Mouse (Mus musculus) CH12.LX (cell line): ENCODE measurements at regions not wholly inside any gene's neighbourhood (a gene's known extent, or its start where the extent isn't known, plus 50 kb on each side); places are given as distances from the start of the nearest gene placed in this dataset.

Source experiments
- DNase-seq: peaks from one replicate; pipeline ENCODE4 v3.0.0-alpha.2; 2013; ENCODE audit errors: extremely low read depth
- H3K27ac ChIP-seq: 2 replicates; pipeline ENCODE4 v1.5.1; 2012; ENCODE audit warnings: low read depth, mild to moderate bottlenecking, control low read depth, moderate library complexity; ENCODE audit not compliant: insufficient read depth
- H3K27me3 ChIP-seq: replicated peaks from 2 replicates; pipeline ENCODE3; 2012; ENCODE audit warnings: inconsistent platforms
- H3K36me3 ChIP-seq, 2 experiments: replicated peaks in 1 of 2; 2 replicates each; pipeline versions ENCODE3 to v1.6.1; 2012; ENCODE audit warnings: inconsistent platforms in 1 of 2, low read length in 1 of 2, mild to moderate bottlenecking in 1 of 2, mixed read lengths in 1 of 2, moderate library complexity in 1 of 2; ENCODE audit not compliant: control insufficient read depth in 1 of 2, insufficient read depth in 1 of 2
- H3K4me1 ChIP-seq, 2 experiments: 2 replicates each; pipeline ENCODE4 v1.6.1; 2012; ENCODE audit warnings: inconsistent platforms in 1 of 2, moderate library complexity in 1 of 2; ENCODE audit not compliant: insufficient read depth in 2 of 2, control insufficient read depth in 1 of 2
- H3K4me2 ChIP-seq: 2 replicates; pipeline ENCODE4 v1.6.1; 2012; ENCODE audit warnings: low read depth, mild to moderate bottlenecking, control low read depth; ENCODE audit not compliant: poor library complexity, insufficient read depth, severe bottlenecking
- H3K4me3 ChIP-seq, 3 experiments: fragments of 150-350 bp in 1 of 3; sonication (generic) in 1 of 3; replicated peaks in 1 of 3; 2 replicates each; pipeline versions ENCODE3 to v1.5.1; 2011 to 2012; ENCODE audit warnings: low read depth in 2 of 3, low read length in 2 of 3, mild to moderate bottlenecking in 2 of 3, moderate library complexity in 2 of 3, control low read depth in 1 of 3, improper control_type of control experiment in 1 of 3, inconsistent platforms in 1 of 3, mixed read lengths in 1 of 3; ENCODE audit not compliant: poor library complexity in 1 of 3
- H3K79me2 ChIP-seq: replicated peaks from 2 replicates; pipeline ENCODE4 v1.6.1; 2012; ENCODE audit warnings: mild to moderate bottlenecking, moderate library complexity; ENCODE audit not compliant: control insufficient read depth, poor library complexity, insufficient read depth, severe bottlenecking; ENCODE audit errors: extremely low read depth
- H3K9ac ChIP-seq: 2 replicates; pipeline ENCODE4 v1.6.1; 2012; ENCODE audit warnings: low read depth, mild to moderate bottlenecking, control low read depth, moderate library complexity; ENCODE audit not compliant: insufficient read depth
- H3K9me3 ChIP-seq: replicated peaks from 2 replicates; pipeline ENCODE3; 2012; ENCODE audit warnings: low read length, inconsistent platforms, mixed read lengths
- E2F4 ChIP-seq: IDR thresholded peaks from 2 replicates; pipeline ENCODE4 v1.6.1; 2011; ENCODE audit warnings: low read depth, low read length, improper control_type of control experiment; ENCODE audit not compliant: insufficient replicate concordance
- EP300 ChIP-seq: IDR thresholded peaks from 2 replicates; pipeline ENCODE4 v1.6.1; 2011; ENCODE audit warnings: low read length, improper control_type of control experiment
- GABPA ChIP-seq: IDR thresholded peaks from 2 replicates; pipeline ENCODE4 v1.6.1; 2012; ENCODE audit warnings: low read depth, low read length, improper control_type of control experiment, inconsistent platforms; ENCODE audit not compliant: insufficient replicate concordance
- HCFC1 ChIP-seq: IDR thresholded peaks from 2 replicates; pipeline ENCODE4 v1.6.1; 2012; ENCODE audit warnings: low read depth, mild to moderate bottlenecking, inconsistent platforms, low read length, improper control_type of control experiment
- IRF4 ChIP-seq: IDR thresholded peaks from 2 replicates; pipeline ENCODE4 v1.6.1; 2014; ENCODE audit warnings: low read depth, mild to moderate bottlenecking, inconsistent platforms, low read length, improper control_type of control experiment
- JUN ChIP-seq: IDR thresholded peaks from 2 replicates; pipeline ENCODE4 v1.6.1; 2011; ENCODE audit warnings: low read depth, mild to moderate bottlenecking, low read length, improper control_type of control experiment, moderate library complexity; ENCODE audit not compliant: insufficient read depth
- MAFK ChIP-seq: IDR thresholded peaks from 2 replicates; pipeline ENCODE4 v1.6.1; 2011; ENCODE audit warnings: low read length, improper control_type of control experiment; ENCODE audit not compliant: insufficient replicate concordance
- MAZ ChIP-seq: IDR thresholded peaks from 2 replicates; pipeline ENCODE4 v1.6.1; 2012; ENCODE audit warnings: low read depth, mild to moderate bottlenecking, inconsistent platforms, low read length, improper control_type of control experiment, moderate library complexity
- MEF2A ChIP-seq: IDR thresholded peaks from 2 replicates; pipeline ENCODE4 v1.6.1; 2014; ENCODE audit warnings: low read depth, mild to moderate bottlenecking, inconsistent platforms, low read length, improper control_type of control experiment, borderline replicate concordance
- NELFE ChIP-seq: IDR thresholded peaks from 2 replicates; pipeline ENCODE4 v1.6.1; 2011; ENCODE audit warnings: low read depth, low read length, improper control_type of control experiment
- POLR2AphosphoS2 ChIP-seq: IDR thresholded peaks from 2 replicates; pipeline ENCODE4 v1.6.1; 2011; ENCODE audit warnings: low read depth, low read length, improper control_type of control experiment
- RCOR1 ChIP-seq: conservative IDR thresholded peaks from 2 replicates; pipeline ENCODE4 v1.6.1; 2012; ENCODE audit warnings: low read depth, mild to moderate bottlenecking, inconsistent platforms, low read length, improper control_type of control experiment
- SMC3 ChIP-seq: IDR thresholded peaks from 2 replicates; pipeline ENCODE4 v1.6.1; 2011; ENCODE audit warnings: low read depth, low read length, improper control_type of control experiment
- USF1 ChIP-seq: IDR thresholded peaks from 2 replicates; pipeline ENCODE4 v1.6.1; 2014; ENCODE audit warnings: low read depth, mild to moderate bottlenecking, inconsistent platforms, low read length, improper control_type of control experiment
- USF2 ChIP-seq: conservative IDR thresholded peaks from 2 replicates; pipeline ENCODE4 v1.6.1; 2011; ENCODE audit warnings: low read depth, low read length, improper control_type of control experiment
- ZNF384 ChIP-seq: IDR thresholded peaks from 2 replicates; pipeline ENCODE4 v1.6.1; 2012; ENCODE audit warnings: low read depth, low read length, improper control_type of control experiment, inconsistent platforms
- dilution Hi-C: fragments of 300-500 bp; cut with MboI; formaldehyde crosslinking; loops from 2 replicates; pipeline ENCODE4 v1.14.3; 2020; ENCODE audit warnings: low sequenced_read_pairs; ENCODE audit not compliant: extremely low pct_unique_long_range_greater_than_20kb, extremely low pct_ligation_motif_present
- in situ Hi-C: fragments of 300-500 bp; cut with MboI; formaldehyde crosslinking; loops from 3 replicates; pipeline ENCODE4 v1.14.3; 2019; ENCODE audit warnings: low sequenced_read_pairs, low pct_ligation_motif_present, low pct_unique_long_range_greater_than_20kb, mixed read lengths

DNA sequence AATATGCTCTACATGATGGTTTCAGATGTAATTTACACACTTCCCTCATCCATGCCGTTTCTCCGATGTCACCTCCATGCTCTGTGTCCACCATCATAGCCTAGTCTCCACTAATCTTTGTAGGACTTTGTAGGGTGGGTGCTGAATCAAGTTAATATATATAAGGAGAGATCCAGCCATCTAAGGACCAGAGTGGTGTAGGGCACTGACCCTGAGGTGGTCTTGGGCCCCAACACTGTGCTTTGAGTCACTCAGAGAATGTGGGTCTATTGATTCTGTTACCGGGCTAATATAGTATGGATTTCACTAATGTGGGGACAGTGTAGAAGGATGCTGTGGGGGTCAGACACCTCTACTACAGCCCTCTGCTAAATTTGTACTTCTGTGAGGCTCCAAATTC lies 104.4 kb downstream of the Tex36 start:
- Histone ChIP-seq H3K4me3 (no peak overlapping the region), H3K36me3 (no peaks in the 10 kb centered on the region), H3K9me3 (no peaks in the 10 kb centered on the region), H3K79me2 (no peaks in the 10 kb centered on the region), H3K4me2 (no peak overlapping the region), H3K27ac (no peak overlapping the region), H3K4me1 (peaks cover 0 to 7% of the 10 kb centered on the region in 2 experiments; a peak in 1 of 4 replicates), H3K9ac (no peak overlapping the region), H3K27me3 (peaks cover 91% of the 10 kb centered on the region)
- in situ Hi-C loops (no loop called here), dilution Hi-C loops (no loop called here)
- TF ChIP-seq E2F4 (no peak), MAZ (no peak), EP300 (no peak), JUN (no peak), USF2 (no peak), MAFK (no peak), USF1 (no peak), RCOR1 (no peak), GABPA (no peak), MEF2A (no peak), NELFE (no peak)
- DNase-seq = no peak

DNA sequence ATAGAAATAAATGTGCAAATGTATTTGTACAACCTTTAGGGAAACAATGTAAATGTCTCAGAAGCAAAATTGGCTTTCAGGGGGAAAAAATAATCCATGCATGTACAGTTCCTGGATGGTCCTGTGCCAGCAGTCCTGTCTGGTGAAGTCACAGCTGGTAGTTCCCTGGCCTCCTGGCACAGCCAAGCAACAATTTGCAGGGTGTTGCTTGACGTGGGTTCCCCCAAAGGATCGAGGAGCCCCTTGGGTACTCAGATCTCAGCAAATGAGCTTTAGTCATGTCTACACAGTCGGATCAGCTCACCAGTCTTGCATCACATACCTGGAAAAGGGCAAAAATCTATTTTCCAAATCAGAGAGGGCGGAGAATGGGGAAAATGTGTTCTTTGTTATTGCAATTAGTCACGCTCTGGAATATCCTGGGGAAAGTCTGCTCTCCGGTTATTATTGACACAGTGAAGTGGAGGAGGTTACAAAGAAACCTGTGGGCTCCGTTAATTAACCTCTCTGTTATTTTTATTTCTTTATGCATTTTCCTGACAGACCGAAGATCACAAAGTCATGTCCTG lies 106.9 kb downstream of the Tex36 start:
- H3K27me3 ChIP-seq = peaks cover 89% of the 10 kb centered on the region
- H3K9ac ChIP-seq = no peak overlapping the region
- H3K36me3 ChIP-seq = no peaks in the 10 kb centered on the region
- H3K79me2 ChIP-seq = no peaks in the 10 kb centered on the region
- H3K4me1 ChIP-seq = peaks cover 13 to 14% of the 10 kb centered on the region in 2 experiments
- in situ Hi-C loops (no loop called here), dilution Hi-C loops (no loop called here)
- H3K9me3 ChIP-seq = no peaks in the 10 kb centered on the region
- no peak overlapping the region for H3K4me3 ChIP-seq
- H3K27ac ChIP-seq = no peak overlapping the region
- TF ChIP-seq SMC3 (no peak), IRF4 (no peak), NELFE (no peak), E2F4 (no peak), POLR2AphosphoS2 (no peak), ZNF384 (no peak), HCFC1 (no peak)
- DNase-seq = no peak
- no peak overlapping the region for H3K4me2 ChIP-seq
